Mouse (Mus musculus): ENCODE results near the gene Pgd. TPM values are rescaled to one million over a fixed set of nuclear protein-coding genes. Genes with fewer than 3 reads are reported as not detected.
"Not testable (repeated sequence)": the region's sequence is repeated elsewhere in the genome, so short reads cannot be mapped to it uniquely, and the experiment has no call there.

The Pgd gene
- polyA plus RNA-seq (2012; rRNA removed), result 98.7 and 107 TPM in 2 replicates

- Histone ChIP-seq H3K4me1 (replicated peaks; ENCODE audit: control insufficient read depth, insufficient read depth, low read length) (peaks cover 4% of the 10 kb centered on the region), H3K36me3 (ENCODE audit: control insufficient read depth, insufficient read depth, low read length) (no peaks in the 10 kb centered on the region), H3K27ac (ENCODE audit: control insufficient read depth, insufficient read depth, low read length) (peak within 1 kb of the TSS; percentile 56), H3K27me3 (ENCODE audit: control insufficient read depth, insufficient read depth, low read length) (no peaks in the 10 kb centered on the region), H3K4me3 (ENCODE audit: control insufficient read depth, insufficient read depth, low read length) (peak within 1 kb of the TSS; percentile 52)
- under 1% methylated on average over 59 of the region's 59 CpGs for WGBS
- TF ChIP-seq POLR2A (IDR thresholded peaks at IDR 0.05; ENCODE audit: control insufficient read depth, extremely low read depth, insufficient read depth, low read length, poor library complexity), result no peak; the same call in 1 of the 2 replicates
- TF ChIP-seq CTCF (IDR thresholded peaks at IDR 0.05; ENCODE audit: borderline replicate concordance, control insufficient read depth, extremely low read depth, insufficient read depth, low read length, poor library complexity), result 0 out of 2 replicates have a peak, but pooled peaks have one; percentile 40
- peak; percentile 98 for DNase-seq
Measured at GRCm38 (mm10) chr4:149166215-149166946, at the start of gene Pgd. Pgd (minus strand) TSS chr4:149166771.

GRCm38 (mm10) chr4:149215982-149216381 lies 49.4 kb upstream of the Pgd start:
- TF ChIP-seq POLR2A (IDR thresholded peaks at IDR 0.05; ENCODE audit: control insufficient read depth, extremely low read depth, insufficient read depth, low read length, poor library complexity), result no peak
- no peak for TF ChIP-seq CTCF (IDR thresholded peaks at IDR 0.05; ENCODE audit: borderline replicate concordance, control insufficient read depth, extremely low read depth, insufficient read depth, low read length, poor library complexity)
- H3K4me1 ChIP-seq (replicated peaks; ENCODE audit: control insufficient read depth, insufficient read depth, low read length), result 0 out of 2 replicates have a peak, but pooled peaks cover 3% of the 10 kb centered on the region
- no peak overlapping the region for H3K4me3 ChIP-seq (ENCODE audit: control insufficient read depth, insufficient read depth, low read length)
- 85% methylated on average over 9 of the region's 9 CpGs for WGBS
- 0 out of 2 replicates have a peak, but pooled peaks cover 5% of the 10 kb centered on the region for H3K36me3 ChIP-seq (ENCODE audit: control insufficient read depth, insufficient read depth, low read length)
- peak; percentile 7 for DNase-seq
- no peaks in the 10 kb centered on the region for H3K27me3 ChIP-seq (ENCODE audit: control insufficient read depth, insufficient read depth, low read length)
- H3K27ac ChIP-seq (ENCODE audit: control insufficient read depth, insufficient read depth, low read length), result no peak overlapping the region

- Histone ChIP-seq H3K27ac (ENCODE audit: control insufficient read depth, insufficient read depth, low read length) (no peak overlapping the region), H3K36me3 (ENCODE audit: control insufficient read depth, insufficient read depth, low read length) (0 out of 2 replicates have a peak, but pooled peaks cover 5% of the 10 kb centered on the region), H3K27me3 (ENCODE audit: control insufficient read depth, insufficient read depth, low read length) (no peaks in the 10 kb centered on the region), H3K4me1 (replicated peaks; ENCODE audit: control insufficient read depth, insufficient read depth, low read length) (0 out of 2 replicates have a peak, but pooled peaks cover 3% of the 10 kb centered on the region), H3K4me3 (ENCODE audit: control insufficient read depth, insufficient read depth, low read length) (no peak overlapping the region)
- TF ChIP-seq POLR2A (IDR thresholded peaks at IDR 0.05; ENCODE audit: control insufficient read depth, extremely low read depth, insufficient read depth, low read length, poor library complexity), result no peak
- no peak for TF ChIP-seq CTCF (IDR thresholded peaks at IDR 0.05; ENCODE audit: borderline replicate concordance, control insufficient read depth, extremely low read depth, insufficient read depth, low read length, poor library complexity)
- DNase-seq, result no peak
- WGBS, result 86% methylated on average over 2 of the region's 2 CpGs
Measured at GRCm38 (mm10) chr4:149215397-149215796, 48.8 kb upstream of the Pgd start.

GRCm38 (mm10) chr4:149214468-149214867 lies 47.9 kb upstream of the Pgd start:
- H3K4me3 ChIP-seq (ENCODE audit: control insufficient read depth, insufficient read depth, low read length); H3K27ac ChIP-seq (ENCODE audit: control insufficient read depth, insufficient read depth, low read length); DNase-seq; H3K27me3 ChIP-seq (ENCODE audit: control insufficient read depth, insufficient read depth, low read length); H3K4me1 ChIP-seq (replicated peaks; ENCODE audit: control insufficient read depth, insufficient read depth, low read length); H3K36me3 ChIP-seq (ENCODE audit: control insufficient read depth, insufficient read depth, low read length): not testable (repeated sequence)
- WGBS, result 100% methylated on average over 2 of the region's 2 CpGs

- Histone ChIP-seq H3K36me3 (ENCODE audit: control insufficient read depth, insufficient read depth, low read length) (0 out of 2 replicates have a peak, but pooled peaks cover 5% of the 10 kb centered on the region), H3K4me3 (ENCODE audit: control insufficient read depth, insufficient read depth, low read length) (no peak overlapping the region), H3K4me1 (replicated peaks; ENCODE audit: control insufficient read depth, insufficient read depth, low read length) (0 out of 2 replicates have a peak, but pooled peaks cover 3% of the 10 kb centered on the region), H3K27ac (ENCODE audit: control insufficient read depth, insufficient read depth, low read length) (no peak overlapping the region), H3K27me3 (ENCODE audit: control insufficient read depth, insufficient read depth, low read length) (no peaks in the 10 kb centered on the region)
- WGBS, result 97% methylated on average over 9 of the region's 9 CpGs
- DNase-seq, result no peak
- TF ChIP-seq CTCF (IDR thresholded peaks at IDR 0.05; ENCODE audit: borderline replicate concordance, control insufficient read depth, extremely low read depth, insufficient read depth, low read length, poor library complexity) (no peak), POLR2A (IDR thresholded peaks at IDR 0.05; ENCODE audit: control insufficient read depth, extremely low read depth, insufficient read depth, low read length, poor library complexity) (no peak)
Measured at GRCm38 (mm10) chr4:149213466-149213865, 46.9 kb upstream of the Pgd start.

DNA sequence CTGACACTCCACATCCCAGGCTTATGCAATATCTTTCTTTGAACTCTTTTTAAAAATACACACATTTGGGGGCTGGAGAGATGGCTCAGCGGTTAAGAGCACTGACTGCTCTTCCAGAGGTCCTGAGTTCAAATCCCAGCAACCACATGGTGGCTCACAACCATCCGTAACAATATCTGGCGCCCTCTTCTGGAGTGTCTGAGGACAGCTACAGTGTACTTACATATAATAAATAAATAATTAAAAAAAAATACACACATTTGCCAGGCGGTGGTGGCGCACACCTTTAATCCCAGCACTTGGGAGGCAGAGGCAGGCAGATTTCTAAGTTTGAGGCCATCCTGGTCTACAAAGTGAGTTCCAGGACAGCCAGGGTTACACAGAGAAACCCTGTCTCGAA lies 44.9 kb upstream of the Pgd start:
- 95% methylated on average over 6 of the region's 6 CpGs for WGBS
- H3K27me3 ChIP-seq (ENCODE audit: control insufficient read depth, insufficient read depth, low read length); H3K4me3 ChIP-seq (ENCODE audit: control insufficient read depth, insufficient read depth, low read length); H3K4me1 ChIP-seq (replicated peaks; ENCODE audit: control insufficient read depth, insufficient read depth, low read length); H3K36me3 ChIP-seq (ENCODE audit: control insufficient read depth, insufficient read depth, low read length); H3K27ac ChIP-seq (ENCODE audit: control insufficient read depth, insufficient read depth, low read length): not testable (repeated sequence)
- peak; percentile 8 for DNase-seq

- DNase-seq, result no peak
- Histone ChIP-seq H3K27me3 (ENCODE audit: control insufficient read depth, insufficient read depth, low read length) (no peaks in the 10 kb centered on the region), H3K4me3 (ENCODE audit: control insufficient read depth, insufficient read depth, low read length) (no peak overlapping the region), H3K36me3 (ENCODE audit: control insufficient read depth, insufficient read depth, low read length) (no peaks in the 10 kb centered on the region), H3K27ac (ENCODE audit: control insufficient read depth, insufficient read depth, low read length) (no peak overlapping the region), H3K4me1 (replicated peaks; ENCODE audit: control insufficient read depth, insufficient read depth, low read length) (no peaks in the 10 kb centered on the region)
- TF ChIP-seq POLR2A (IDR thresholded peaks at IDR 0.05; ENCODE audit: control insufficient read depth, extremely low read depth, insufficient read depth, low read length, poor library complexity) (no peak), CTCF (IDR thresholded peaks at IDR 0.05; ENCODE audit: borderline replicate concordance, control insufficient read depth, extremely low read depth, insufficient read depth, low read length, poor library complexity) (no peak)
- 74% methylated on average over 3 of the region's 3 CpGs for WGBS
Measured at GRCm38 (mm10) chr4:149202467-149202866, 35.9 kb upstream of the Pgd start.

Measured in thymus, adult 2 months (tissue).